Mouse (Mus musculus): ENCODE results near the gene Ift122.

Gene Ift122

GRCm38 (mm10) chr6:115891497-115892061 lies 38.3 kb downstream of the Ift122 start:
- DNase-seq (ENCODE audit: low spot score): no peak

- DNase-seq (ENCODE audit: low spot score): no peak
Measured at GRCm38 (mm10) chr6:115892363-115892762, 39.1 kb downstream of the Ift122 start.

- DNase-seq (ENCODE audit: low spot score): no peak
Measured at GRCm38 (mm10) chr6:115896346-115896745, 43.1 kb downstream of the Ift122 start.

GRCm38 (mm10) chr6:115897117-115897516 lies 43.8 kb downstream of the Ift122 start:
- no peak for DNase-seq (ENCODE audit: low spot score)

GRCm38 (mm10) chr6:115897926-115898520 lies 44.8 kb downstream of the Ift122 start:
- DNase-seq (ENCODE audit: low spot score): peak; percentile 6

GRCm38 (mm10) chr6:115901062-115901461 lies 47.8 kb downstream of the Ift122 start:
- no peak for DNase-seq (ENCODE audit: low spot score)

- no peak for DNase-seq (ENCODE audit: low spot score)
Measured at GRCm38 (mm10) chr6:115901489-115901931, 48.2 kb downstream of the Ift122 start.

- no peak for DNase-seq (ENCODE audit: low spot score)
Measured at GRCm38 (mm10) chr6:115902545-115902944, 49.3 kb downstream of the Ift122 start.

DNA sequence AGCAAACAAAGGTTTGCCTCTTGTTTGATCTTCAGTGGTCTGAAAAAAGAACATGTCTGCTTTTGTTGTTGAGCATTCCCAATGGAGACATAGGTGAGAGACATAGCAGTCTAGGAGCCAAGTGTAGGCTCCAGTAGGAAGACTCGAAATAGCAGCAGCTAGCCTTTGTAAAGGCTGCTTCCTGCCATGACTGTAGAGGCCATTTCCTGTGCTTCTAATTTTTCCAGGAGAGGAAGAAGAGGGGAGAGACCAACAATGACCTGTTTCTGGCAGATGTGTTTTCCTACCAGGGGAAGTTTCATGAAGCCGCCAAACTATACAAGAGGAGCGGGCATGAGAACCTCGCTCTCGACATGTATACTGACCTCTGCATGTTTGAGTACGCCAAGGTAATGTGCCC lies 52.3 kb downstream of the Ift122 start:
- no peak for DNase-seq (ENCODE audit: low spot score)

GRCm38 (mm10) chr6:115906455-115906854 lies 53.2 kb downstream of the Ift122 start:
- no peak for DNase-seq (ENCODE audit: low spot score)

DNA sequence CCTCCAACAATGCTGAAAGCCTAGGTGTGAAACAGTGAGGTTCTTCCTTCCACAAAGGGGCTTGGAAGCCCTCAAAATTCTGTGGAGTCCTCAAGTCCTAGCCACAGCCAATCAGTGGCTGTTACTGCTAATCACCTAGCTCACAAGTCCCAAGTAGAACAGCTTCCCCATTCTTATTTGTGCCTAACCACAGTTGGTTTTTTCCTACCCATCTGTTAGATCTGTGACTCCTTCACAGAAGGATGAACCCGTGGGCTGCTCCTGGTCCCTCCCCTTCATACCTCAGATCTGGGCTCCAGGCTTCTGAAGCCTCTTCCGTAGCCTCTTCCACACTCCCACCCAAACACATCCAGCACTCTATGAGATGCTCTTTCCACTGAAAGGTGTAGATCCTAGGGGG lies 53.6 kb downstream of the Ift122 start:
- DNase-seq (ENCODE audit: low spot score): no peak

DNA sequence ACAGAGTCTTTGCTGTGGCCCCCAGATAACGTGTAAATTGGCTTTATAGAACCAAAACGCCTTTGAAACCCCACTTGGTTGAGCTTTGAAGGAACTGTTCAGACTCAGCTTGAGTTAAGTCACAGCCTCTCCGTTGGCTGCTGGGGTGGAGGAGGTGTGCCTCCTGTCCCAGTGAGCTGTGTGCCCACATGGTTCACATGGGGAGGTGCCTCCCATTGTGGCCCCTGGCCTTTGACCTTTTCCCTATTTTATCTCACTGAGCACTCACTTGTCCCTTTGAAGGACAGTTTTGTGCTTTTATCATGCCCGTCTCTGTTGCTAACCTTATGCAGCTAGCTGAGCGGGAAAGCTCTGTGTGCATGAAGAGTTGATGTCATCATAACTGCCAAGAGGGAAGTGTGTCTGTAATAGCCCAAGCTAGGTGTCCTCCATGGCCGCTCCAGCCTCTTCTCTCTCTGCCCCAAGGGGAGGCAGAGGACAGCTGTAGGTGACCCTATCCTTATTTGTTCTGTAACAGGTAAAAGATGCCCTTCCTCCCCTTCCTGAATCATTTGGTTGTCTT lies 55.2 kb downstream of the Ift122 start:
- no peak for DNase-seq (ENCODE audit: low spot score)

GRCm38 (mm10) chr6:115909052-115909451 lies 55.8 kb downstream of the Ift122 start:
- DNase-seq (ENCODE audit: low spot score): no peak

- DNase-seq (ENCODE audit: low spot score): no peak
Measured at GRCm38 (mm10) chr6:115909940-115910339, 56.7 kb downstream of the Ift122 start.

DNA sequence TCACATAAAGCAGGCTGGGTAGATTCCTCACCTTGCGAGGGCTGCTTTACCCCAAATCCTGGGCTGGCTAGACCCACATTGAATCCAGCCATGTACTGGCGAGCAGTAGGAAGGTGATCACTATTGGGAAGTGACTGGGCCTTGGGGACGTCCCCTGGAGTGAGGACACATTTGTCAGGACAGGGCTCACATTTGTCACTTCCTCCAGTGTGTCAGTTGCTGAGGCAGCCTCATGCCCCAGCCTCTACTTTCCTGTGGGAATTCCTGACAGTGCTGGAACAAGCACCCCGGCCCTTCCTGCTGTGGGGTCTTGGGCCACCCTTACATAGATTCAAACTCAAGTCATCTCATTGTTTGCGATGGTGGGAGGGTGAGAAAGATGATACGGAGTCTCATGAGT lies 58.5 kb downstream of the Ift122 start:
- no peak for DNase-seq (ENCODE audit: low spot score)

GRCm38 (mm10) chr6:115913482-115913881 lies 60.2 kb downstream of the Ift122 start:
- no peak for DNase-seq (ENCODE audit: low spot score)

DNA sequence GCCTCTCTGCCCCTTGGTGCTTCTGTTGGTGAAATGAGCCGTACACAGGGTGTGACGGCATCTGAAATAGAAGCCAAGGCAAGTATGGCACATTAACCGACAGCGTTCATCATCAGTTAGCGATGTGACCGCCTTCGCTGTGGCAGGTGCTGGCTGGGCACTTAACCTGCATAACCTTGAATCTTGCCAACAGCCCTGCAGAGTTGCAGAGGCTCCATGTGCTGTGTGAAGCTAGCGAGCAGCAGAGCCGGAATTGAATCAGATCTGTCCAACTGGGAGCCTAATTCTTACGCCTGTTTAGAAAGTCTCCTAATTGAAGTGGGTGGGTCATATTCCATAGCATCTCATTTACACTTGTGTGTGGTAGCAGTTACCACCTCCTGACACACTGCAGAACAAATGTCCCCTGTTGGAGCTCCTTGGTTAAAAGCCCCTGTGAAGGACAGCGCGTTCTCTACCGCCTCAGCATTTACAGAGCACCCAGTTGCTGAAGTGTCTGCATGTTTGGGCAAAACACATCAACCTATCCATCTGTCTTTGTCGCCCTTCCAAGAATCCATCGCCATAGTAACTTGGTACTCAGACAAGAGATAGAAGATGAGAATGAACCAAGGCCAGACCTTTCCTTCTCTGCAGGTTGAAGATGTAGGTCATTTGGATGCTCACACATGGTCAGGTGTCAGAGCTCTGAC lies 61.4 kb downstream of the Ift122 start:
- DNase-seq (ENCODE audit: low spot score): no peak

GRCm38 (mm10) chr6:115915601-115916445 lies 62.6 kb downstream of the Ift122 start:
- no peak for DNase-seq (ENCODE audit: low spot score)

DNA sequence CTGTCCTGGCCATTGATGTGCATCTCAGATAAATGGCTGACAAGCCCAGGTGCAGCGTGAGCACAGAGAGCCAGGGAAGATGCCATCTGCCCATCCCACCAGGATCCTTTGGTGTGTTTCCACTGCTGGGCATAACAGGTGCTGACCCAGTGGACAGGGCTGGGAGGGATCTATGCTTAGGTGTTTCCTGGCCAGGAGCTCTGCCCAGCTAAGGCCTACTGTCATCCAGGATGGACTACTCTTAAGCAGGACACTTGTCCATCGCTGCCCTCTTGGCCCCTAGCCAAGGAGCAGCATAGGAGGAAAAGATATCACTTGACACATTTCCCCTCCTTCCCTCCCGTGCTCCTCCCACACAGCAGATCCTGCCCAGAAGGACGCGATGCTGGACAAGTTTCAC lies 63.3 kb downstream of the Ift122 start:
- no peak for DNase-seq (ENCODE audit: low spot score)

DNA sequence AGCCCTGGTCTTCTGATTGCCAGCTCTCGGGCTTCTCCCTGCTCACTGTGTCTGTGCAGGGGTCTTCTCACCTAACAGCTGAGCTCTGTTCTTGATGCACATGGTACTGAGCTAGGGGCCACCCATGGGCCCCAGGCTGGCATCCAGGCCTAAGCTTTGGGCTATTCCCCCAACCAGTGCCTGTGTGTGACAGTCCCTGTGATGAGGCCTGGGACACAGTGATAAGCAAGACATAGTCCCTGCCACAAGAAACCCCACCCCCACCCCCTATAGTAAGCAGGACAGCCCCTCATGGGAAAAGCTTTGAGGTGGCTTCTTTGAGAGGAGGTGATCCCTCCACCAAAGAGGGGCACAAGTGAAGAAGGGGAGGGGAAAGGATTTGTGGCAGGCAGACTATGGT lies 65.3 kb downstream of the Ift122 start:
- DNase-seq (ENCODE audit: low spot score): no peak

- DNase-seq (ENCODE audit: low spot score): no peak
Measured at GRCm38 (mm10) chr6:115919876-115920275, 66.6 kb downstream of the Ift122 start.

DNA sequence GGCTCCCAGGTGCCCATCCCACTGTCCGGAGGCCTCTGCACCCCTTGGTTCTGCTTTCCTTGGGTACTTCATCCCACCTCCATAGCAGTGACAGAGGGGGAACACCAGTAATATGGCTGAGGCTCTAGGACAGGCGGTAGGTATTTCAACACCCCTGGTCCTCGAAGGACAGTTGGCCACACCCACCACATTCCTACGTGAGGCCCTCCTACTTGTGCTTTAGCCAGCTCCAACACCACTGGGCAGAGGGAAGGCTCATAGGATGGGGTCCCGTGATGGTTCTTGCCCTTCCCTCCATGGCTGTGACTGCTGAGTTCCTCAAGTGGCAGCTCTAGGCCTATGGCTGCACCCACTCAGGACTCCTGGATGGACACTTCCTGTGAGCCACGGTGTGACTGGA lies 71.6 kb downstream of the Ift122 start:
- DNase-seq (ENCODE audit: low spot score): no peak
